Mouse (Mus musculus): ENCODE measurements around the gene Zfp174.
"Not testable (repeated sequence)": the region's sequence is repeated elsewhere in the genome, so short reads cannot be mapped to it uniquely, and the experiment has no call there.

The Zfp174 gene

DNA sequence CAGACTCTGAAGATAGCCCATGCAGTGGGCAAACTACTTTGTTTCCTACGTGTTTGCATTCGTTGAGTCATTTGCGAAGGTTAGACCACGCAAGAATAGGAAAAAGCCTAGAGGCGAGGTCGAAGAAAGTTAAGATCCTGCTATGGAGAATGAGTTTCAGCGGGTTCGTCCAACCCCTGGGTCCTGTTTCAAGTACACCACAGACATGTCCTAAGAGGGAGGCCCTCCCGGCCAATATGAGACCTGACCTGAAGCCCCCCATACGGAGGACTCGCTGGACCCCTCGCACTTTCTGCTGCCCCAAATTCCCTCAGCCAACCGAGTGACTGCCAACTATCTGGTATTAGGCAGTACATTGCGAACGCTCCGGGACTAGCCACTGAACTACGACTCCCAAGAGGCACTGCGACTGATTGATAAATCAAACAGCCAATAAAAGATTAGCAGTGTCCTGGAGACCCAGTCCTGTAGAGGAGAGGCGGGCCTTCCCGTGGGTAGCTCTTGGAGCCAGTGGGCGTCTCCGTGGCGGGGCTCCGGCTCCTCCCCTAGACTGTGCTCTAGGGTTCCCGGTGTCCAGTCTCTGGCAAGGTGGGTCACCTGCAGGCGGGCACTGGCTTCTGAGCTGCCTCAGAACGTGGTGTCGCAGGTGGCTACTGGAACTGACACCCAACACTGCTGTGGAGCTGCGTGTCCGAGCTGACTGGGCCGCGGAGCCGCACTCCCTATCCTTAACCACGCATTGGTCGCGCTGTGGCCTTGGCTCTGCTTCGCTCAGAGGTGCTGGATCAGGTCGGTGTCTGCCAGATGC is at the start of gene Zfp174:
Gene Zfp174 (plus strand): TSS at position 558 of the 808 bp plus-strand sequence.
- peak; percentile 92 to 98 for DNase-seq

DNA sequence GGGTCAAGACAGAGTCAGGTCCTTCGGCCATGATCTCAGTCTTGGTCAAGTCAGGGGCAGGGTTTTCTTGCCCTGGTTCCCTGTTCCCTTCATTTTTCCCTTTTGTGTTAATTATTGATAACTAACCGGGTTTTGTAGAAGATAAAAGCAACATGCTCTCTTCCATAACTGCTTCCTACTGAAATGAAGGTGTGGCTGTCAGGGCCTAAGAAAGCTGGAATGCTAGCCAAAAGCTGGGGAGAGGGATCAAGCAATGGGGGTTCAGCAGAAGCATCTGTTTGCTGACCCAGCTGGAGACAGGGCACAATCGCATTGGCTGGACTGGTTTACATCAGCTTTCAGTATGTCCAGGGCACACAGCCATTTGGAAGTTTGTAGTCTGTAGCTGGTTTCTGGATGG is 38.9 kb upstream of the Zfp174 start:
- DNase-seq, result no peak

DNA sequence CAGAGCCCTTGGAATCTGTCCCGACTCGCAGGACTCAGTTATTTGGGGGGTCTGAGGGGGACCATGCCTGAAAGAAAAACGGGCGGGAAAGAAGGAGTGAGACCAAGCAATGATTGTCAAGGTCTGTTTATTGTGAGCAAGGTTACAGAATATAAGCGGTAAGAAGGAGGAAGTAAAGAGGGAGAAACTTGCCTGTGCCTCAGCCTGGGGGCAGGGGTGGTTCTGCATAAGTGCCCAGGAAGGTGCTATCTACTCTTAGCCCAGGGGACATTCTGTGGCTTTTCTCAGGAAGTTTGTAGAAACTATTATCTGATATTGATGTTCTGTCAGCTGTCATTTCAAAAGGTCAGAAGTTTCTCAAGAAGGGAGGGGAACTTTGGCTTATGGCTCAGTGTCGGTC is 32.4 kb upstream of the Zfp174 start:
- DNase-seq, result not testable (repeated sequence)

DNA sequence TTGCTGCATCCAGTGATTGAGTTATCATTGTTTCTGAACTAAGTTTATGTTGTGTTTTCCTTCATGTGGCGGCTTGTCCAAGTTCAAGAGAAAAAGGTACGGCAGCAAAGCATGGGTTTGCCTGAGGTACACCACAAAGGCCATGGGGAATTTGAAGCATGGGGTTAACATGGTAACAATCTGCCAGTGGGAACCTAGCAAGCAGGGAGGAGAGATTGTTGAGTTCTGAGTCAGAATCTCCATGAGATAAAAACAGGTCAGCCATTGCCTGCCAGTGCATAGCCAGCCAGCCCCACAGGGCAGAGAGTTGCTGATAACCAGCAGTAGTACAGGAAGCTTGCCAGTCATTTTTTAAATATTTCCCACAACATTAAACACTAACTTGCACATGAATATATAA is 26.9 kb upstream of the Zfp174 start:
- DNase-seq, result no peak

DNA sequence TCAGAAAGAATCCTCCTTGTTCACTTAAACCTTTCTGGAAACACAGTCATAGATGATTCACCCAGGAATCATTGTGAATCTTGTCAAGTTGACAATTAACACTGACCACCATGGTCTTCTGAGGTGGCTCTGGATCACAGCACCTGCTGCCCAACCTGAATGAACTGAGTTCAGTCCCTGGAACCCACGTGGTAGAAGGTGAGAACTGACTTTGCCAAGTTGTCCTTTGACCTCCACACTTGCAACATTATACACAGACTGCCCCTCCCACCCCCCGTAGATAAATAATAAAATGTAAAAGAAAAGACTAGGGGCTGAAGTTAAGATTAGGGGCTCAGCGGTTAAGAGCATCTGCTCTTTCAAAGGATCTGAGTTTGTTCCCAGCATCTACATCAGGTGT is 19.0 kb upstream of the Zfp174 start:
- no peak for DNase-seq

DNA sequence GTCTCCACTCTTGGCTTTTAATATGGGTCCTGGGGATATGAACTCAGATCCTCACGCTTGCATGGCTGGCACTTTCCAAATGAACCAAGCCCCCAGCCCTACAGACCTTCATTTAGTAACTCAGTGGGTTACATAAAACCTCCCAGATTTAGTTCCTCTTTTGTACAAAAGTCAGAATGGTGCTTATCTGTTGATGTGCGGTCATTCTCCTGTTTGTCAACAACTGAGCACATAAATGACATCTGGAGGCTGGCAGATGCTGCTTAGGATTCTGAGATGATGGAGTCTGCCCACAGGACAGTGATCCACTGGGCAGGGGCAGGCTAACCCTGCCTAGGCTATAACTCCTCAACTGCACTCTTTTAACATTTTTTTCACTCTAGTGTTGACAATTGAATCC is 17.3 kb upstream of the Zfp174 start:
- DNase-seq, result no peak

DNA sequence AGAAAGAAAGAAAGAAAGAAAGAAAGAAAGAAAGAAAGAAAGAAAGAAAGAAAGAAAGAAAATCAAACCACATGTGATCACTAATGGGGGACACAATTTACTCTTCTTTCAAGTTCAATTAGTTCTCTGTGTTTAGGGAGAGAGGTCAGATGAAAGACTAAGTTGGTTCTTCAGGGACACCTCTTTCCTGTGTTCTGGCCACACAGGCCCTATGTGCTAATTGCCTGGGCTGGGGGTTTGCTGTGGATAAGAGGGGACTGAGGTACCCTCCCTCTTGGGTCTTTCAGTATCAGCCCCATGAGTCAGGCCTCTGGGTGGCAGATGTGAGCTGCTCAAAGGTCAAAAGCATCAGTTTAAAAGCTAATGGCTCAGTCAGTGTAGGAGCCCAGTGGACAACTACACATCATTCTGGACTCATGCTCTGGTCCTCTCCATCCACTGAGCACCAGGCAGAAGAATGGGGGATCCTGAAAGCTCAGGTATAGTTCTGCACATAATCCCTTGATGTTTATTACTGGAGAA is 16.4 kb upstream of the Zfp174 start, which contains the start of gene Olfr15:
Gene Olfr15 (plus strand): TSS at position 291 of the 522 bp plus-strand sequence.
- DNase-seq, result no peak

DNA sequence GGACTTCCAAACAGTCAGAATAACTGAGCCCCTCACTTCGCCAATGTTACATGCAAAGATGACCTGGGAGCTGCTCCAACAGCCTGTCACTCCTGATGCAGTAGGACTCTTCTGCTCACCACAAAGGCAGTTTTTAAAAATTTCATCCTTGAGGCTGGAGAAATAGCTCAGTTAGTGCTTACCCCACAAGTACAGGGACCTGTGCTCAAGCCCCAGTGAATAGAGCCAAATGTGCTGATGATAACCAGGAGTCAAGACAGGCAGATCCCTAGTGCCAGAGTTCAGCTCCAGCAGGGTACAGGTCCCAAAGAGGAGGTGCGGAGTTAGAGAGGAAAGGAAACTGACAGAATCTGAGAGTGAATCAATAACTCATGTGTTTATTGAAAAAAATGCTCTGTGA is 11.6 kb upstream of the Zfp174 start:
- no peak for DNase-seq

DNA sequence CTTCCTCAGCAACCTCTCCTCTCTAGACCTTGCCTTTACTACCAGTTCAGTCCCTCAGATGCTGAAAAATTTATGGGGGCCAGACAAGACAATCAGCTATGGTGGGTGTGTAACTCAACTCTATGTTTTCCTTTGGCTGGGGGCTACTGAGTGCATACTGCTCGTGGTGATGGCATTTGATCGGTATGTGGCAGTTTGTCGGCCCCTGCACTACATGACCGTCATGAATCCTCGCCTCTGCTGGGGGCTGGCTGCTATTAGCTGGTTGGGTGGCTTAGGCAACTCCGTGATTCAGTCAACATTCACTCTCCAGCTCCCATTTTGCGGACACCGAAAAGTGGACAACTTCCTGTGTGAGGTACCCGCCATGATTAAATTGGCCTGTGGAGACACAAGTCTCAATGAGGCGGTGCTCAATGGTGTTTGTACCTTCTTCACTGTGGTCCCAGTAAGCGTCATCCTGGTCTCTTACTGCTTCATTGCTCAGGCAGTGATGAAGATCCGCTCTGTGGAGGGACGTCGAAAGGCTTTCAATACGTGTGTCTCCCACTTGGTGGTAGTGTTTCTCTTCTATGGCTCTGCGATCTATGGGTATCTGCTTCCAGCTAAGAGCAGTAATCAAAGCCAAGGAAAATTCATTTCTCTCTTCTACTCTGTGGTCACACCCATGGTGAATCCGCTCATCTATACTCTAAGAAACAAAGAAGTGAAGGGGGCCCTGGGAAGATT is 7.7 kb upstream of the Zfp174 start:
- no peak for DNase-seq

DNA sequence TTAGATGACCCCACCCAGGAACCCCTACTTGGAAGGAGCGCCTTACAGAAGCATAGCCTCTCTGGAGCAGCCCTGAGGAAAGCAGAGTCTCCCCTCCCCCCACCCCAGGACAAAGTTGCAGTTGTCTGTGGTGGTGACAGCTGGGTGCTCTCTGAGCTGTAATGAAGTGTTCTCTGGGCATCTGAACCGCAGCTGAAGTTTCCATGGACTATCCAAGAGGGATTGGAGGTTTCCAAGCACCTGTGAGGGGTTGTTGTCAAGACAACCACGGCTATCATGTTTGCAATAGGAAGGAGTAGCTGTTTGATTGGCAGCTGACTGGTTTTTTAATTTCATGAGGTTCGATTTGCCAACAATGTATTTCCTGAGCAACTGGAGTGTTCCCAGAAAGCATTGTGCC is 4.1 kb upstream of the Zfp174 start:
- DNase-seq, result no peak

DNA sequence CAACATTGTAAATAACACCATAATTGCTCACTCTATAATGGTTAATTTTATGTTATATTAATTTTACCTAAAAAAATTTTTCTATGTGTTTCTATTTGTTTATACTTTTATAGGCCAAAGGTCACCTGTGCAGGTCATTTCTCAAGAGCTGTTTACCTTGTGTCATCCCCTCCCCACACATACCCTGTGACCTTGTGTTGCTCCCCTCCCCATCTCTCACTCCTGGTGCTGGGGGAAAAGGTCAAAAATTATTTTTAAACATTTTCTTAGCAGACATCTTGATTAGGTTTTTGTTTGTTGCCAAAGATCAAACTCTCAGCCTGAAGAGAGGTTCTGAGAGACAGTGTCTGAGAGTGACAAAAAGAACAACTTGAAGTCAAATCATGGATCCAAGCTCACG is 3.3 kb upstream of the Zfp174 start:
- no peak for DNase-seq

DNA sequence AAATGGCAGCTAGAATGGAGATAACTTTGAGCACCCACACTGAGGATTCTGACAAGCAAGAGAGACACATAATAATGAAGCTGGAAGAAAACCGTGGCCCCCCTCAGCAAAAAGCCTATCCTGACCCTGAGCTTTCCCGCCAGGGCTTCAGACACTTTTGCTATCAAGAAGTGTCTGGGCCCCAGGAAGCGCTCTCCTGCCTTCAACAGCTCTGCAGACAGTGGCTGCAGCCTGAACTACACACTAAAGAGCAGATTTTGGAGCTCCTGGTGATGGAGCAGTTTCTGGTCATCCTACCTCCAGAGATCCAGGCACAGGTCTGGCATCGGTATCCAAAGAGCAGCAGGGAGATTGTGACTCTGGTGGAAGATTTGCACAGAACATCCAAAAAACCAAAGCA is 803 bp downstream of the Zfp174 start:
- peak in 1 of 2 experiments; percentile 20 for DNase-seq

DNA sequence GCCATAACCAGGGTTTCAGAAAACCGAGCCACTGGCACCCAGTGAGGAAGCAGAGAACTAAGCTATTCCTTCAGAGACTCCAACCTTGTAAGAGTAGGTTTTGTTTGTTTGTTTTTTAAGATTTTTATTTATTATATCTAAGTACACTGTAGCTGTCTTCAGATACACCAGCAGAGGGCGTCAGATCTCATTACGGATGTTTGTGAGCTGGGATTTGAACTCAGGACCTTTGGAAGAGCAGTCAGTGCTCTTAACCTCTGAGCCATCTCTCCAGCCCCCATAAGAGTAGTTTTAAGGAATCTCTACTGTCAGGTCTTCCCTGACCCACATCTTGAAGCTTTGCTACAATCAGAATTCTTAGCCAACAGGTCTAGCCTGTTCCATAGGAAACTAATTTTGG is 1.3 kb downstream of the Zfp174 start:
- no peak for DNase-seq

DNA sequence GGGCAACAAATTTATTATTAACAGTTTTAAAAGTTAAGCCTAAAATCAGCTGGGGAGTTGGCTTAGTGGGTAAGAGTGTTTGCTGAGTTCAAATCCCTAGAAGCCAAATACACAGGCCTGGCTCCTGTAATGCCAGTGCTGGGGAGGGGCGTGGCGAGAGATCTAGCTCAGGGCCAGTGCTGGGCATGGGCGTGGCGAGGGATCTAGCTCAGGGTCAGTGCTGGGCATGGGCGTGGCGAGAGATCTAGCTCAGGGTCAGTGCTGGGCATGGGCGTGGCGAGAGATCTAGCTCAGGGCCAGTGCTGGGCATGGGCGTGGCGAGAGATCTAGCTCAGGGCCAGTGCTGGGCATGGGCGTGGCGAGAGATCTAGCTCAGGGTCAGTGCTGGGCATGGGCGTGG is 4.2 kb downstream of the Zfp174 start:
- DNase-seq, result not testable (repeated sequence)

DNA sequence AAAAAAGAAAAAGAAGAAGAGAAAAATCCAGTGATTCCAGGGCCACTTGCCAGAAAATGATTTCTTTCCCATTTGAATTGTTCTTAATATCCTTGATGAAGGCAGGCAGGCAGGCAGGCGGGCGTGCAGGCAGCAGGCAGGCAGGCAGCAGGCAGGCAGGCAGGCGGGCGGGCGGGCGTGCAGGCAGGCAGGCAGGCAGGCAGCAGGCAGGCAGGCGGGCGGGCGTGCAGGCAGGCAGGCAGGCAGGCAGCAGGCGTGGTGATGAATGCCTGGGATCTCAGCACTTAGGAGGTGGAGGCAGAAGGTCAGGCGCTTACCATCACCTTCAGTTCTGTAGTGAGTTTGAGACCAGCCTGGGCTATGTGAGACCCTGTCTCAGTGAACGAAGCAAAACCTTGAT is 5.5 kb downstream of the Zfp174 start:
- DNase-seq, result no peak

DNA sequence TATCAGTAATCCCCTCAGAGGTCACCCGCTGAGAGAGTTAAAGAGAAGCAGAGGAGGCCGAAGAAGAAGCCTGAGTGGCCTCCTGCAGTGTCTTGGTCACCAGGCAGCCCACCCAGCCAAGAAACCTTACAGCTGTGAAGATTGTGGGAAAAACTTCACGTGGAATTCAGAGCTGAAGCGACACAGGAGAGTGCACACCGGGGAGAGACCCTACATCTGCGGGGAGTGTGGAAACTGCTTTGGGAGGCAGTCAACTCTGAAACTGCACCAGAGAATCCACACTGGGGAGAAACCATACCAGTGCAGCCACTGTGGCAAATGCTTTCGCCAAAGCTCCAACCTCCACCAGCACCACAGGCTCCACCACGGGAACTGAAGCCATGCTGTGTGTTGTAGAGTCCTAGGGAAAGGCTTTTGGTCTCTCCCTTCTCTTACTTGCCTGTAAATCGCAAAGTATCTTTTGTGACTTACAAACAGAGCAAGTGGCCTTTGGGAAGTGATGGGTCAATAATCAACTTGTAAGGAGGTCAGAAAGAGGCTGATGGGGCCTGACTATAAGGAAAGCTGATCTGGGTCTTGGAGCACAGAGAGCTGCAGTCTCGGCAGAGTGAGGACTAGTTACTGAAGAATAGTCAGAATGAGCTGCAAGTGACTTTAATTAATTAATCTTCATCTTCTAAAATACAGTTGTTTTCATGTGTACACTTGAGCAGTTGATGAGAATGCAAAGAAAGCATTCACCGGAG is 7.5 kb downstream of the Zfp174 start:
- DNase-seq, result no peak

DNA sequence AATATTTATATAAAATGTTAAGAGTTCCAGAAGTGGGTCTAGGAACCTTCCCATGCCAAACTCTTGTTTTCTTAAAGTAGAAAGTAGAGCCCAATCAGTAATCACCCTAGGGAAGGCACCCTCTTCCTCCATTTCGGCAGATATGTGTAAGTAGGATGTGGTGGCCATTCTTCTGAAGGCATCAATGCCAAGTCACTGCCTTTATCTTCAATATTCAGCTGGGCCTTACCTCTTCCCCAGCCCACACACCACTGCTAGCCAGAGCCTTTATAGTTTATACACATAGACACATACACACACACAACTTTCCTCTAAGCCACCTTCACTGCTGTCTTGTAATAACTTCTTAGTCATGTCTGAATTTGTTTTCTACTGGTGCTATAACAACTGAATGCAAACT is 8.7 kb downstream of the Zfp174 start:
- no peak for DNase-seq

DNA sequence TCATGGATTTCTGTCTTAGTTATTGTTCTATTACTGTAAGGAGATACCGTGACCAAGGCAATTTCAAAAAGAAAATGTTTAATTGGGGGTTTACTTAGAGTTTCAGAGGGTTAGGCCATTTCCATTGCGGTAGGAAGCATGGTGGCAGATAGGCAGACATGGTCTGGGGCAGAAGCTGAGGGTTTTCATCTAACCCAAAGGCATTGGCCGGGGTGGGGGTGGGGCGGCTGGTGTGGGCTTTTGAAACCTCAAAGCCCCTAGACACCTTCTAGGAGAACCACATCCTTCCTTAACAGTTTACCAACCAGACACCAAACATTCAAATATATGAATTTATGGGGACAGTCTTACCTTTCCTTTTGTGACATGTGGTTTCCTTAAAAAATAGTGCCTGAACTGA is 12.2 kb downstream of the Zfp174 start:
- DNase-seq, result no peak

DNA sequence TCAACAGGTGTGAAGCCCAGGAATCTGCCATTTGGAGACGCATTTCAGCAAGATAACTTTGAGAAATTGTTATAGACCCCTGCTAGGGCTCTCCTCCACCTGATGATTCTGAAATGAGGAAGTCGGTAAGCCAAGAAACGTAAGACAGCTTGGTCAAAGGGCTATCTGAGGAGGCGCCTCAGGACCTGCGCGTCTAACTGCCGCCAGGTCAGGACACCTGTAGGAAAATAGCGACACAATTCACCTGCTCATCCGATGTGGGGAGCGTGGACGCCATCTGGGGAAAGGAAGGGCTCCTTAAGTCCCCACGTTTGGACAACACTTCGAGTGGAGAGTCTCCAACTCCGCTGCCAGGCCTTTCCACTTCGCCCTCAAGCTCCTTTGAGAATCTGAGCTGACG is 24.7 kb downstream of the Zfp174 start:
- no peak for DNase-seq

DNA sequence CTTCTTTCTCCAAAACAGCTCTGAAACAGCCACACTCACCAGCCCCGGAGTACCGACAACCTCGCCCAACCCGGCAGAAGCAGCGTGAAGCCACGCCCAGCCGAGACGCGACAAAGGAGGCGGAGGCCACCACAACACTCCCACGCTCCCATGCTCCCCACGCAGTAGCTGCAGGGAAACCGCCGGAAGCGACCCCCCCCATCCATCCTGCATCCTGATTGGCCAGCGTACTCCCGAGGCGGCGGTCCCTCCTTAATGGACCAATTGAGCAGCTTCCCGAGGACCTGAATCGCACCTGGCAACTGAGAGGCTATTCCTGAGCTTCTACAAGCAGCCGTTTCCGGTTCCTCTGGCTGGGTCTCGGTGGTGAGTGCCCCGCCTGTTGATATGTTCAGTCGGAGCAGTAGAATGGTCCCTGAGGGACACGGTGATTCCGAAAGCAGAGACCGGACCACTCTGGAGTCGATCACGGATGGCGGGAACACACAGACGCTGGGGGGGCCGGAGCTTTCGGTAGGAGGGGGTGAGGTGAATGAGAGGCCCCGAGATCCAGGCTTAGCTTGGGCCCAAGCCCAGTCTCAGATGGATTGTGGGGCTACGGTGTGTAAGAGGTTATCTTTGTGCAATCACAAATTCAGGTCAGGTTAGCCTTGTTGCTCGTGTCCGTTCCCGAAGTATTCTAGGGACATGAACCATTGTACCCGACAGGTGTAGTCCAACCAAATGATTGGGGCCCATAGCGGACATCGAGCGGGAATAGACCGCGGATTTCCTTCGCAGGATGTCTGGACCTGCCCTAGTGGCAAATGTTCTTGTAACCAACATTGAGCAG is 25.4 kb downstream of the Zfp174 start, which contains the start of gene Naa60:
Gene Naa60 (plus strand): TSS at position 160 of the 832 bp plus-strand sequence.
- peak; percentile 83 to 92 for DNase-seq

DNA sequence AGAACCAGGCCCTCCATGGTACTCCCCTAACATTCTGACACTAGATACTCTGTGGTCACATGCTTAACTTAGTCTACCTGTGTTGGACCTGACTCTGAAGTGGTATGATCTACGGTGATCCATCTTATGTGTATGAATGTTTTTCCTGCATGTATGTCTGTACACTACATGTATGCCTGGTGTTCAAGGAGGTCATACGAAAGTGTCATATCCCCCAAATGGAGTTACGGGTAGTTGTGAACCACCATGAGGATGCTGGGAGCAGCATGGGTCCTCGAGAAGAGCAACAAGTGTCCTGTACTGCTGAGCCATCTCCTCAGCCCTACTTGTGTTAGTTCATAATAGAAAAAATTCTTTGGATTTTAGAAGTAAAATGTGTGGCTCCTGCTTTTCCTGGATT is 29.3 kb downstream of the Zfp174 start:
- no peak for DNase-seq
